Mouse (Mus musculus) frontal cortex, postnatal 36 days (tissue): ENCODE measurements around the gene Vstm2l.

ENCODE experiments used
- DNase-seq, 2 experiments: peaks; one replicate each; pipeline ENCODE4 v3.0.0; 2022; ENCODE audit warnings: low spot score in 2 of 2

The Vstm2l gene

DNA sequence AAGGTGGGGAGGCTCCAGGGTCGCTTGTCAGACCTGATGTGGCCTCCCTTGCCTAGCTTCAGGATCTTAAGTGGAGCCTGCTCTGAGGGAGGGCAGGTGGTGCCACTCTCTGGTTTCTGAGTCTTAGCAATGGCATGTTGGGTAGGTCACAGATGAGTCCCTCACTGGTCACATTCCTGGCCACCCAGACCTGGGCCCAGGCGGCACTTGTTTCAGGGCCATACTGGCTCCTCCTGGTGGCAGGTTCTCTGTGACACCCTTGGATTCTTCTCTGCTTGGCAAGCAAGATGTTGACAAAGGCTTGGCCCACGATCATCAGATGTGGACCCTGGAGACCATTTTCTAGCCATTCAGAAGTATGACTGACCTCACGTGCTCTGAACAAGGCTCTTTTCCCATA, 18.2 kb downstream of the Vstm2l start:
- no peak for DNase-seq

DNA sequence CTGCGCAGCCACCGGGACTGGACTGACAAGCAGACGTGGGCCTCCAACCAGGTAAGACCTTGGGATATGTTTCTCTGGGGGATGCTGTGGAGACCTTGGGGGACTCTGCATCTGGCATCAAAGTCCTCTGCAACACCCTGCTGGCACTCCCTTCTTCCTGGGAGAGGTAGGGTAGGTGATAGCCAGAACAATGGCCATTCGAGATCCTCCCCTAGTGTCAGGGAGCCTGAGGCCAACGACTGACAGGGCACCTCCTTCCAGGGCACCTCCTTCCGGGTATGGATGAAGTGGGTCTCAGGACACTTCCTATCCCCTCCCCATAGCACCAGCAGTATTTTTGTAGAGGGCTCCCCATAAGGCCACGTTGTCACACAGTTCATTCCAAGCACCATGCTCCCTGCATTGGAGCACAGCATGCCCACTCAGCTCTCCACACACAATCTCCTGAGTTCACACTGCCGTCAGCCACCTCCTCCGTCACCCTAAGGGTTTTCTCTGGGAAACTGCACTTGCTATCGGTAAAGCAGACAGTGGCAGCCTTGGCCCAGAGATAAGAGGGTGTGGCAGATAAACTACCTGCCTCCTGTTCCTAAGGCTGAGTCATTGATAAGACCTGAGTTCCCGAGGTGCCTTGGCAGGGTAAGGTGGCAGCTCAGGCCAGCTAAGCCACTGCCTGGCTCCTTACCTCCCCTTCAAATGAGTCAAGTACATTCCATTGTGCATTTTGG, 21.2 kb downstream of the Vstm2l start:
- no peak for DNase-seq

DNA sequence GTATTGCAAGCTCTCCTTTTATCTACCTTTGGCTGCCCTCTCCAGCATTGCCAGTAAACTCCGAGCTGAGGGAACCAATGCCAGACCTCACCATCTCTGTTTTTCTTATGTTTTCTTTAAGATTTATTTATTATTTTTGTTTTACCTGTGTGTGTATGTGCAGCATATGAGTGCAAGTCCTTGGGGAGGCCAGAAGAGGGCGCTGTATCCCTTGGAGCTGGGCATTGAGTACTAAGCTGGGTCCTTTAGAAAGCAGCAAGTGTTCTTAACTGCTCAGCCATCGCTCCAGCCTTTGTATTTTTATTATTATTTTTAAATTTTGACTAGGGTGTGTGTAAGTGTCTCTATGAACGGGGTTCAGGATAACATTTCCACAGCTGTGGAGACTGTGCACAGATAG, 22.2 kb downstream of the Vstm2l start:
- DNase-seq = no peak

DNA sequence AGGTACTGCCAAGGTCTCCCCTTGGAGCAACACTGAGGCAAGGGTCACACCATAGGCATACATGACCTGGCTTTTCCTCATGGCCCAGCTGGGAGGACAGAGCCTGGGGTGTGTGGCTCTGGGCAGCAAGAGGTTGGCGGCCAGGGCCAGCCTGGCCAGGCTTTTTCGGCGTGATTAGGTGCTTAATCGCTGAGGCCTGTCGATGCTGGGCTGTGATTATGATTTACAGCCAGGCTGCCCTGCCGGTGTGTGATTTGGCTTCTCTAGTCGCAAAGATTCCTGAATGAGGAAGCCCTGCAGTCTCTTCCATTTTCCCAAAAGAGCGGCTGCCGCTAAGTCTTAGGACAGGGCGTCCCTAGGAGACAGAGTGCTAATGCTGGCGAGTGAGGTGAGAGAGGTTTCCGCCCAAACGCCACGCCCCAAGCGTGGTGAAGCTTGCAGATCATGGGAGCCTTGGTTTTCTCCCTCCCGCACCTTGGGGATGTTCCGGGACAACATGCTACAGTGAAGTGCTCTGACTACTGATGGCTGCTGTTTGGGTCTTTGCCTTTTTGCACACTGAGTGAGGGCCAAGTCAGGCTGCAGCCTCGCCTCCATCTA, 26.2 kb downstream of the Vstm2l start:
- no peak for DNase-seq

DNA sequence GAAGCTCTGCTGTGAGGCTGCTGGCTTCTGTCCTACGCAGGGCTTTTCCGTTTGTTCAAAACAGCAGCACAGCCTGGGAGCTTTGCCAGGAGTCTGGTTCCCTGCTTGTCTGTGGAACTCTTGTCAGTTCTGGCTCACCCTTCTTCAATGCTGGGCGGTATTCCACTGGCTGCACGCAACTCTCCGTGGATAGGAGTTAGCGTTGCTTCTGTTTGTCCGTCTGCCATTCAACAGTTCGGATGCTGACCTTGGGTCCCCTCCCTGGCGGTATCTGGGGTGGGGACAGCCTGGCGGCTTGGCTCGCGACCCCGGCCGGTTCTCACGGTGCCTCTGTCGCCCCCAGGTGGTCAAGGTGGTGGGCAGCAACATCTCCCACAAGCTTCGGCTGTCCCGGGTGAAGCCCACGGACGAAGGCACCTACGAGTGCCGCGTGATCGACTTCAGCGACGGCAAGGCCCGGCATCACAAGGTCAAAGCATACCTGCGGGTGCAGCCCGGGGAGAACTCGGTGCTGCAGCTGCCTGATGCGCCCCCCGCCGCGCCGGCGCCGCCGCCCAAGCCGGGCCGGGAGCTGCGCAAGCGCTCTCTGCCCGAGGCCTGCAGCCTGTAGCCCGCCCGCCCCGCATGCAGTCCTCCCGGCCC, 29.2 kb downstream of the Vstm2l start:
- DNase-seq = peak; percentile 88 to 92

DNA sequence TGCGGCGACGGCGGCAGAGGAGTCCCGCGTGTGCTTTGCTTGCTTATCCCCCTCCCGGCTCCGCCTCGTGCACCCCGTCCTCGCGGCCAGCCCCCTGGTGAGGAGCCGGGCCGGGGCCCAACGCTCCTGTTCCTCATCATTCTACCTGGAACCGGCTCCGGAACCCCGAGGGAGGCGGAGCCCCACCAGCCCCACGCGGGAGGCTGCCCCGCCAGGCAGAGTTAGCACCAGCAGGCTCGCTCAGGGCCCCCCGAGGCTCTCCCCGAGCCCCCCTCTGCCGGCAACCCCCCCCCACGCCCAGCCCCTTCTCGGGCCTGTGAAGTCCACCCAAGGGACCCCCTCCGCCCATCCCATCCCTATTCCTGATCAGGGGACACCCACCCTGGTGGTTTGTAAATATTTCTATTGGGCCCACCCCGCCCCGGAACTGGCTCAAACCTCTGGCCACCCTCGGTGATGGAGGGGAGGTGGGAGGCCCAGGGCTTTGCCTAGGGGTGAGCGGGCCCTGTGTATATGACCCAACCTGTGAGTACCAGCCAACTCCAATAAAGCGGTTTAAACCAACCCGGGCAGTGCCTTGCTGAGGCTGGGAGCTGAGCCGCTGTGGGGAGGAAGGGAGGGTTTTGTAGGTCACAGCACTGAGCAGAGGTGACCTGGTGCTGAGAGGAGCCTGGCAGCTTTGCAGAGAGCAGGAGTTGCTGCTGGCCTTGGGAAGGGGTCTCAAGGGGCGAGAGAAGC, 29.9 kb downstream of the Vstm2l start:
- DNase-seq = no peak

DNA sequence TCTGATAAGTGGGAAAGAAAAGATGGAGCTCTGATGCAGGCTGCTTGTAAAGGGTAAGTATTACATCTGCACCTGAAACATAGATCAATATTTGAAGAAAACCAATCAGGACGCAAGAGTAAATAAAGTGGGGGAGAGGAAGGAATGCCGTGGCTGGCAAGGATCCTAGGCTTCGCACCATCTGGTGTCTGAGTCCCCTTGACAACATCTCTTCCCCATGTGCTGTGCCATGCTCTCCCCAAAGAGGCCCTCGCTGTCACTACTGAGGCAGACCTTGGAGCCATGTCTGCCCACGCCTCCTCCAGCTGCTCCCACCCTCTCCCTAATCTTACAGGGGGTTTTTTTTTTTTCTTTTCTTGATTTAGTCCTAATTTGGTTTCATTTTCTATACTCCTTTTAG, 39.5 kb downstream of the Vstm2l start:
- peak; percentile 22 to 30 for DNase-seq

DNA sequence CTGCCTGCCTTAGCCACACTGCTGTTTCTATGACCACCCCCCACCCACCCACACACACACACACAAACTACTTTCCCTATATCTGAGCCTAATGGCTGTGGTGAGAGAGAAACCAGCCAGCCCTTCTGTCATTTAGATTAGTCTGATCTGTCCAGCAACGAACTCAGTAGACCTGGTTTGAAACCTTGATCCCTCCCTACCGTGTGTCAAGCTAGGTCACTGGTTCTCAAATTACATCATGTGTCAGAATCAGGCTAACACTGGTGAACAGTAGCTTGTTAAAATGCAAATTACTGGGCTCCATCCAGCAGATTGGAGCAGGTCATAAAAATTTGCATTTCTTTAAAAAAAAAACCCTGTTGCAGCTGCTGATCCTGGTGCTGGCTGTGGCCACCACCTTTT, 43.3 kb downstream of the Vstm2l start:
- no peak for DNase-seq

DNA sequence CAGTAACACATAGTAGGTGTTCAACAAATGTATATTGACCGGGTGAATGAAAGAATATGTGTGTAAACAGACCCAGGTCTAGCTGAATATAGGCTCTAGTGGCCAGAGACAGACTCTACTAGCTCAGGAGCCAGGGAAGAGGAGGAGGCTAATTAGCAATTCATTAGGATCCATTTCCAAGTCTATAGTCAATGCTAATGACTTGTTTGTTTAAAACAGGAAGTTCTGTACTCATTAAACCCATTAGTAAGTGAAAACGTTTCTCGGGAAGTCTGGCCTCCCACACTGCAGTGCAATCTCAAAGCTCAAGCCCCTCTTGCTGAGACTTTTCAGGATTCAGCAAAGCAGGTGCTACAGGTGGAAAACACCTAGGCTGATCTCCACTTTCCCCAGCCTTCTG, 53.4 kb downstream of the Vstm2l start:
- DNase-seq = no peak

DNA sequence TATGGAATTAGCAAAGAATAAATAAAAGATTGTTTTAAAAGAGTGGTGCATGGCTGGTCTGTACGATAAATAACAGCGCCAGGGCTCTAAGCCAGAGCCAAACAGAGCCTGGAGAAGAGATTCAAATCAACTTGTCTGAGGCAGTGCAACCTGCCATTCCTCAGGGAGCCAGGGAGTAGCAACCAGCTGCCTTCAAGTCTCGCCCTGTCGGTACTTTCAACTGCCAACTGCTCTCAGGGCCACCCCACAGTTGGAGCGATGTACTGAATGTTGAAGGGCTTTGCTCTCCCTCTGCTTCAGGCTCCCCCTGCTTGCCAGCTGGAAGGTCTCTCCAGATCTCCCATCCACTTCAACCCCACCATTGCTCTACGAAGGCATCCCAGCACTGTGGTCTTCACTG, 55.7 kb downstream of the Vstm2l start:
- no peak for DNase-seq

DNA sequence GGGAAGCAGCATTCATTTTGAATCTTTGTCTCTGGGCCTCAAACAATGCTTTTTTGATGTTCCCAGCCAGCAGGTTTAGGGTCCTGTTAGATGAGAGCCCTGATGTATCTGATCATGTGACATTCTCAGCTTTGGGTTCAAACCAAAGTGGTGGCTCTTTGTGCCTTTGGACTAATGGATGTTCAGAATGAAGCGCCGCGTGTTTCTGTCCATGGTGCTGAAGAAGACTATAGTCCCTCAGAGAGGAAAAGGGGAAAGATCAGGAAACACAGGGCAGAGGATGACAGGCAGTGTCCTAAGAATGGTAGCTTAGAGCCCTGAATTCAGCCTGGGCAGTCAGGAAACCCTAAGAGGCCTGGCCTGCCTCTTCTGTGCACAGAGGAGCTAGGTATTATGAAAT, 56.2 kb downstream of the Vstm2l start:
- DNase-seq = no peak

DNA sequence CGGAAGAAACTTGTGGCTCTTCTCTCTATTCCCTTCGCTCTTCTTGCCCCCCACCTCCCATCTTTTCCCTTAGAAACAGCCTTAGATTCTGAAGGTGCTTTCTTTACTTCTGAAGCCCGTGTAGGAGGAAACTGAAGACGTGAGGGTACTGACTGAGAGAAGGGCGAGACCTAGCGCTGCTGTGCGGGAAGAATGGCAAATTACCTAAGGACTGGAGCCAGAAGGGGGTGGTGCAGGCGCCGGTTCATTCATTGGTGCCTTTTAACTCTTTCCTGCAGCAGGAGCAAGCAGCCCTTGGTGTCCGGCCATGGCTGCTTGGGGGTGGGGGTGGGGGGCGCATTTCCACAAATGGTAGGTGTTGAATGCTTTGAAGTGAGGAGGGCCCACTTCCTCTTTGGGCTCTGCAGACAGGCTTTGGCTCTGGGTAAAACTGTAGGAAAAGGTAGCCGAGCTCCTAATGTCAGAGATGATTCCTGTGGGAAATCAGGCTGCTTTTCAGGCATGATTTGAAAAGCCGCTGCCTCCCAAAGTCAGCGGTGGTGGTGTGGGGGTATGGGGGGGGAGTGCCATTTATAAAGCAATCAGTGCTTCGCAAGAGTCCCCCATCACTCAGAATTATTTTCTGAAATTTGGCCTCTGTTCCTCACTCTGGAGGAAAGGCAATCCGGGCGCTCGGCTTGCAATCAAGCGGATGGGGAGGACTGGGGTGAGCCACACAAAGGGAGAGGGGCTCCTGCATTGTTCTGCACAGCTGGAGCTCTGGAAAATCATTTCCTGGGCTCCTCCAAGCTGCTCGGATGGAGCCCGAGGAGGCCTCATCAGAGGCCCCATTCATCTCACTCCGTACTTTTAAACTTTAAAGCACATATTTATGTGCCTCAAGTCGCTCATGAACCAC, 60.4 kb downstream of the Vstm2l start:
- DNase-seq = no peak

DNA sequence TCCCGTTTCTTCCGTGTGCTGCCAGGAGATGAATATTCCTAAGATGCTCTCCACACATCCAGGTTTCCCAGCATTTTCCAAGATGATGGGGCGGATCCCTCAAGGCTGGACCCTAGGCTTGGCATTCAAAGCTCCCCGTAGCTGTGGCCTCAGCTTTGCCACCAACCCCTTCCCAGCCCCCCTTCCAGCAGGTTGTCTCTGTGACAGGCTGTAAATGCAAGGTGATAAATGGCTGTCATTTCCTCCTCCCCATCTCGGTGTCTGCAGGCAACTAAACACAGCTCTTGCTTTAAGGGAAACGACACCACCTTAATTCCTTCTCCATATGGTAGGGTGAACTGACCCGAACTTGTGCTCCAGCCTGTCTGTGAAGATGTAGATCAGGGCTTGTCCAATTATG, 61.1 kb downstream of the Vstm2l start:
- DNase-seq = no peak

DNA sequence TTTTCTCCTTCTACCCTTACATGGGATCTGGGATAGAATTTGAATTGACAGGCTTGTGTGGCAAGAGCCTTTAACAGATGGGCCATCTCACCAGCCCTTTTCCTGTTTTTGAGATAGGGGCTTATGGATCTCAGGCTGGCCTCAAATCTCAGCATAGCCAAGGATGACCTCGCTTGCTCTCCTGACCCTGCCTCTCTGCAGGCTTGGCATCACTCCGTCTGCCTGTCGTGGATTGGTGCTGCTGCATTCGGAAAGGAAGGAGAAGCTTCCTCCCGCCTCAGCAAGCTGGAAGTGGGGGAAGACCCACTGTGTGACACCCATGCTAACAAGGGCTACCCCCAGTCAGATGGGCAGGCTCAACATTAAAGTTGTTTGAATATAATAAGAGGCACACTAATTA, 64.8 kb downstream of the Vstm2l start:
- DNase-seq = no peak

DNA sequence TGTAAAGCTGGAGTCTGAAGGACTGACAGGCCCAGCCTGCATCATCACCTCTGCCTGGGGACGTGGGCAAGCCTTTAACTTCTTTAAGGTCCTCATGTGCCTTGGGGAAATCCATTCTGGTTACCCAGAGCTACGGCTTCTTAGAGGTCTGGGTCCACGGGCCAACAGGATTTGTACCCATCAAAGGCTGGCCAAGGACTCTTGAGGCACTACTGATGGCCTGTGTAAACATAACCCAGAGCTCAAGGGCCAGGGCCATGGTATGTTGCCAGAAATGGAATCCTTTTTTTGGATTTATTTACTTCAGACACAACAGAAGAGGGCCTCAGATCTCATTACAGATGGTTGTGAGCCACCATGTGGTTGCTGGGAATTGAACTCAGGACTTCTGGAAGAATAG, 68.3 kb downstream of the Vstm2l start:
- no peak for DNase-seq

DNA sequence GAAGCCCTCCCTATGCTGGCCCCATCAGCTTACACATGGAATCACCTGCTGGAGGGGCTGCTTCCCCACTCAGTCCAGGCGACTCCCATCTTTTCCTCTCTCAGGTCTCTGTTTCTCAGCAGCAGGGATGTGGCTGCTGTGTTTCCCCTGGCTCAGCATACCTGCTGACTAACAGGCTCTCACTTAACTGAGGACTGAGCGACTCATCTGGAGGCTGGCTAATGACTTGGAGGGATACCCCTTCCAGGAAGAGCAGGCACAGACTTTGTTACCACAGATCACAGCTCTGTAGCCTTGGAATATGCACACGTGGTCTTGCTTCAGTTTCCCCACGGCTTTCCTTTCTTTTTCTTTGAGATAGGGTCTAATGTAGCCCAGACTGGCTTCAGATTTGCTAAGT, 68.8 kb downstream of the Vstm2l start:
- DNase-seq = no peak

DNA sequence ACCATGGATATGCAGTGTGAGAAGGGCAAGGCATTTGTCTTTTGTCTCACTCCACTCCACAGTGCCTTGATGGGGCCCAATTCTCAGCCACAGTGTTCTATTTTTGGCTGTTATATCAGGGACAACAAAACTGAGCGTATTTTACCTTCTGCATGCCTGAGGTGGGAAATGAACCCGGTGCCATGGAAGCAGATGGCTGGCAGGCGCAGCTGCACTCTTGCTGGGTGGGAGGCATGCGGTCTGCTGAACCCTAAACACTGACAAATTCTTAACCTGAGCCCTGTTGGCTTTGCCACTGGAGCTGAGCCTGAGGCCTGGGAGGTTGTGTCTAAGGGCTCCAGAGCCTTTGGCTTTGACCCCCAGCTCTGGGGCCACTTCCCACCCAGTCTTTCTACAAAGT, 71.2 kb downstream of the Vstm2l start:
- no peak for DNase-seq

DNA sequence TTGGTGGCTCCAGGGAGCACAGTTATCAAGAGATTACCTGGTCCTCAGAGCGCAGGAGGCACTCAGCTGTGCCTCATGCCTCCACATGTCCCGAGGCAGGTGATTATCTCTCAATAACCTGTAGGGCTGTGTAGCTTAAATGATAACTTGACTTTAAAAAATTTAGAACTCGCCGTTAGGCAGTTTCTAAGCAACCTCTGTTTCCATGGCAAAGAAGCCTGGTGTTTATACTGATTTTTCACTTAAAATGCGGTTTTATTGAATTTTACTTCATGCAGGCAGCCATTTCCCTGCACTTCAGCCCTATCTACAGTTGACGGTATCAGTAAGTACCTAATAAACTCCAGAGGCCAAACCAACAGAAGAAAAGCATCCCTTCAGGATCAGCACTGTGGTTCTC, 71.8 kb downstream of the Vstm2l start:
- DNase-seq = no peak

DNA sequence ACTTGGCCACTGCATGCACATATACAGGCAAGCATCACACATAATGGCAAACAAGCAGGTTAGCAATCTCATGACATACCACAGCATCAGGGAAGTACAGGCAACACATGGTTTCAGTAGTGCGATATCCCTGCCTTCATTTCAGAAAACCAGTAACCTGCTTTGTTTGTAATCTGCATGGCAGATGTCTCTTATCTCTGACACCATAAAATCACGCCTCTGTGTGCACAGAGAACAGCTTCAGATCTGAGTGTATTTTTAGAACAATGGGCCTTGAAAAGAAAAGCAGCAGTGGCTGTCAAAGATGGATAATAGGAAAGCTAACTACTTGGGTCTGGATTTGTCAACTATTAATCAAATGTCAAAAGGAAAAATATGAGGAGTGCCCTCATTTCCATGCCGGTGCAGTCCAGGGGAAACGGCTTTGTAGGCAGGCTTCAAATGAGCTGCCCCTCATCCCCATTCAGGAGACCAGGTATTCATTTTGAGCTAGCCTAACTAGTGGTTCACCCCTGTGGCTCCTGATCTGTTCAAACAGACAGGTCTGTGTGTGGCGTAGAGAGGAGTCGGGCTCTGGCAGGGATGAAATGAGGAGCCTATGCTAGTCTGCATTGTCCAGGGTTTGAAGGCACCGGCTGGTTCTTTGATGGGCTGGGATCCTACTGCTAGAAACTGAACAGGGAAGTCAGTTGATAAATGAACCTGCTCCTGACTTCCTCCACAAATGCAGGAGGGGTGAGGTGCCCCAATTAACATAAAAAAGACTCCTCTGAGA, 74.2 kb downstream of the Vstm2l start:
- no peak for DNase-seq

DNA sequence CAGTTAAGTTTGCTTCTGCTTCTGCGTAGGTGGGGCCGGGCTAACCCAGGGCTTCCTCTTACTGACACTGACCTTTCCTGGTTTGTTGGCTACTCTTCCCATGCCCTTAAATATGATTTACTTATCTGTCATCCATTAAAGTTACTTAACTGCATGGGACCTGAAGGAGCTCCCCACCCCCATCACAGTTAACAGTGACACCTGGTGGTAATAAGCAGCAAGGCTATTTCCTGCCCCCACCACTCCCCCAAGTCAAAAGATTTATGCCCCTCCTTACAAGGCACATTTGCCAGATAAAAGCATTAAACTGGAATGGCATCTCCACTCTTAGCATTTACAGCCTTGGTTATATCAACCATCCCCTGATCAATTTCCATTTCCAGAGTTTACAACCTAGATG, 75.5 kb downstream of the Vstm2l start:
- no peak for DNase-seq

DNA sequence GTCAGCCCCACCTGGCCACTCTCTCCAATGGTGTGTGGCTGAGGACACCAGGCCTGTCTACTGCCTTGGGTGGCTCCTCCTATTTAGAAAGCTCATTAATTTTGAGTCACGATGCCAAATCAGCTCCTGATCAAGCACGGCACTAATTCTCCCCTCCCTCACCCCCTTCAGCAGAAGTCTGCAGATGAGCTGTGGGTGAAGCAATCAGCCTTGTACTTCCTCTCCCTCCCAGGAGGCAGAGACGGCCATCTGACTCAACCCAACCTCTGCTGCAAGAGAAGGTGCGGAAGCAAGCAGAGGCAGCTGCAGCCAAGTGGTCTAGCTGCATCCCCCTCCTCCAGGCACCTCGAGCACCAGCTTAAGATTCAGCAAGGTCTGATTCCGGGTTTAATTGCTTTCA, 76.6 kb downstream of the Vstm2l start:
- DNase-seq = no peak
